Mouse (Mus musculus) lung, postnatal 4 days (tissue): ENCODE data around the gene Mmp17.

ENCODE experiments used
- DNase-seq, 2 experiments: peaks; one replicate each; pipeline ENCODE4 v3.0.0; 2021

The Mmp17 gene

GRCm38 (mm10) chr5:129583761-129584582, at the start of gene Mmp17:
TSS of gene Mmp17 (plus strand) at chr5:129584169.
- peak; percentile 88 for DNase-seq

- DNase-seq = peak in 1 of 2 experiments; percentile 33
These were observed 49.5 kb upstream of the Mmp17 start for GRCm38 (mm10) chr5:129534500-129534899.

DNA sequence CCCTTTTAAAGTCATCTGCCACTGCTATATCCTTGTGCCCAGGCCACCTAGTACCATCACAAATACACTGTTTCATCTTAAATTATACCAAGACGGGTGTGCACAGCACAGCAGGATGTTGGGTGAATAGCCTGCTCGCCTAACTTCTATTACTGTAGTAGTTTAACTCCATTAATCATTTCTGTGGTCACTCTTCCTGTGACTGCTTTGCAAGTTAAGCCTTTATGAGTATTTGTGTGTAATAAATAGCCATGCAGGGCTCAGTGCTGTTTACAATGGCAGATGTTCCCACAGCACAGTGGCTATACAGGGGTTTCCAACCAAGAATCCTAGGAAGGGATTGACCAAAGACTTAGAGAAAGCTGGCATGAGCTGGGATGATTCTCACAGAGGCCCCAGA, 48.9 kb upstream of the Mmp17 start:
- DNase-seq = no peak

- no peak for DNase-seq
These were observed 48.5 kb upstream of the Mmp17 start for GRCm38 (mm10) chr5:129535431-129535830.

- no peak for DNase-seq
These were observed 45.1 kb upstream of the Mmp17 start for GRCm38 (mm10) chr5:129538826-129539225.

- DNase-seq = no peak
These were observed 41.7 kb upstream of the Mmp17 start for GRCm38 (mm10) chr5:129542236-129542635.

DNA sequence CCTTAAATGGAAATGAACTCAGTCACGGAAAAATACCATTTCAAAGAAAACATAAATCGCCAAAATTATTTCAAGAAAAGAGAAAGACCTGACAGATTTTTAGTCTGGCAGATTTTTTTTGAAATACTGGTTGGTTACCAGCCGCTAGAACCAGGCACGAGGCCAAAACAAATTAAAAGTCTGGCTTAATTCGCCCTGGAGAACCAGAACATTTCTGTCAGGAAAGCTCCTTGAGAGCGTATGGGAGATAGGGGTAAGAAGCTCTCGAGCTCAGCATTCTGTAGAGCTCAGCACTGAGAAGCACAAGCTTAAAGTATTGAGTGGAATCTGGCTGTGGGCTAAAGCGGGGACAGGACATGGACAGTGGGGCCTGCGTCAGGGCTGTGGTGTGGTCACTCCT, 38.2 kb upstream of the Mmp17 start:
- DNase-seq = no peak

- DNase-seq = no peak
These were observed 34.3 kb upstream of the Mmp17 start for GRCm38 (mm10) chr5:129549716-129550115.

GRCm38 (mm10) chr5:129550790-129551189, 33.2 kb upstream of the Mmp17 start:
- no peak for DNase-seq

- no peak for DNase-seq
These were observed 32.0 kb upstream of the Mmp17 start for GRCm38 (mm10) chr5:129551991-129552390.

DNA sequence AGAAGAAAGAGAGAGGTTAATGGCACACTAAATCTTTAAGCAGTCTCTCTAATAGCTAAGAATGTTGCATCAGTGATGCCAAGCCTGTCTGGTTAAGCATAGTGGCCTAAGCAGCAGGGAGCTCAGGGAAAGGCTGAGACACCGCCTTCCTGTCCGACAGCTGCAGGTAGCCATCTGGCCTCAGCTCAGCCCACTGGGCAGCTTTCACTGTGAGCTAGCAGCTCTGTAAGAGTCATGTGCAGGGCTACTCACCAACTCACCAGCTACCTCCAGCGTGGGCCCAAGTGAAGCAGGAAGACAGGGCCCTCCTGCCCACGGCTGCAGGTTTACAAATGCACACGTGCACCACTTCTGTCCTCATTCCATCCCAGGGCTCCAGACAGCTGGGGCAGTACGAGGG, 30.3 kb upstream of the Mmp17 start:
- DNase-seq = no peak

DNA sequence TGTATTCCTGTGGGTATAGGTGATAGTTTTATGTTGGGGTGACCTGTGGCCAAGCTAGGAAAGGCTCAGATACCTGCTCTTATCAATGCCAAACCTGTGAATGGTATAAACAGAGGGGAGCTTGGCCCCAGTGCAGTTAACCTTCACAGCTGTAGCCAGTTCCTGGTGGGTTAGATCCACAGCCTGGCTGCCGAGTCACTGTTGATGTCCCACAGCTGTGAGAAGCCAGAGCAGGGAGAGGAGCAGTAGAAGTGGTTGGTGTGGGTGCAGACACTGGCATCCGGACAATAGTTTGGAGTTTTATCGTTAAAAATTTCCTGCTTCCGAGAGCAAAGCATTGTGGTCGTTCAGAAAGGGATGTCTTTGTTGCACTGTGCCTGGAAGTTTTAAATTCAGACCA, 25.4 kb upstream of the Mmp17 start:
- no peak for DNase-seq

GRCm38 (mm10) chr5:129559283-129559682, 24.7 kb upstream of the Mmp17 start:
- no peak for DNase-seq

DNA sequence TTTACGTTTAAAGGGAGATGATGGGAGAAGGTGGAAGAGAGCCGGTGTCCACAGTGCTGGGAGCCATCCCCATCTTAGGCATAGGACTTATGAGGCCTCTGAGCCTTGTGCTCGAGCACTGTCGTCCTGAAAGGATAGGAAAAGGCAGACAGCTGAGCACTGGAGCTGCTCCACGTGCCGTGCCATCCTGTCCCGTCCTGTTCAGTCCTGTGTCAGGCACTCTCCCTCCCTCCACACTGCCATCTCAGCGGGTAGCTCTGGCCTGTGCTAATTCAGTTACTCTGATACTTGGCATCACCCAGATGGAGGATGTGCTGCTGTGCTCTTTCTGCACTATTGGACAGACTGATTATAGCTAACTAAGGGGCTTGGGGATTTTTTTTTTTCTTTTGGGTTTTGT, 21.6 kb upstream of the Mmp17 start:
- DNase-seq = no peak

DNA sequence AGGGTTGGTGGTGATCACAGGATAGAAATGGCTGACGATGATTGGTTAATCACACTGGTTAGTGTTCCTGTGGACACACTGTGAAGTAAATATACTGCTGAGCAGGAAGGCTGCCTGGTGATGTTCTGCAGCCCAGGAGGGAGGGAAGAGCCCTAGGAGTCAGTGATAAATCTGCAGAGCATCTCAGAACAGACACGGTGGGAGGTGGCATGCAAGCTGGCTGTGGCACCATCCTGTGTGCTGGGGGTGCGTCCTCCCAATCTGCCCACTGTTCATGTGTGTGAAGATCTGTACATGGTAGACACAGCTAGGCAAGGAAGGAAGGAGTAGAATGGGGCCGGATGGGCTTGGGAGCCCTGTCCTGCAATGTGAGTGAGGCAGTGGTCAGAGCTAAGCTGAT, 15.4 kb upstream of the Mmp17 start:
- DNase-seq = no peak

- DNase-seq = no peak
These were observed 5.8 kb upstream of the Mmp17 start for GRCm38 (mm10) chr5:129578201-129578600.

GRCm38 (mm10) chr5:129580046-129580445, 3.9 kb upstream of the Mmp17 start:
- no peak for DNase-seq

DNA sequence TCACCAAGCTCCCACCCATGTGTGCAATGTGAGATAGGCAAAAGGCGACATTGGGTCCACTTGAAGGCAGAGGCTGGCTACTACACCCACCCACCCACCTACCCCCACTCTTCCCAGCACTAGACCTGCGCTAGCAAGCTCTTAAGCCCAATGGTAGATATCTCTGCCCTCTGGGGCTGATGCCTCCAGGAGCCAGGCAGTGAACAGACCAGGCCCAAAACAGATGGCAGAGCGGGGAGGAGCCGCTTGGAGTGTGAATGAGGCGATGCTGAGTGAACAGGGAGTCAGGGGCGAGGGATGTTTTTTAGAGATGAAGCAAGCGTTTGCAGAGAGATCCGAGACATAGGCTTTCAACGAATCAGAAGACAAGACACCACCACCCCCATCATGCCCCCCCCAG, 3.4 kb upstream of the Mmp17 start:
- no peak for DNase-seq

DNA sequence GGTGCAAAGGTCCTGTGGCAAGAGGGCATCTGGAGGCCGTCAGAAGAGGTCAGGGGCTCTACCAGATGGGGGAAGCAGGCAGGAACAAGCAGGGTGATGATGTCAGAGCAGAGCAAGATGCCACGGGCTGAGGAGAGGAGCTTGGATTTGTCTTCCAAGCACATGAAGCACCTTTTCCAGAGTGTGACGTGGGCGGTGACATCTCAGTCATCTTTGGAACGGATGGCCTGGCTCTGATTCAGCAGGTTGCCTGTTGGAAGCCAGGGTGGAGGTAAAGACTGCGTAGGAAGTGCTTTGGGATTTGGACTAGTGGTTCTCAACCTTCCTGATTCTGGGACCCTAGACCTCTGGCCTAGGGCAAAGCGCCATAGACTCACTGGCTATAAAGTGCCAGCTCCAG, 3.0 kb upstream of the Mmp17 start:
- DNase-seq = no peak

DNA sequence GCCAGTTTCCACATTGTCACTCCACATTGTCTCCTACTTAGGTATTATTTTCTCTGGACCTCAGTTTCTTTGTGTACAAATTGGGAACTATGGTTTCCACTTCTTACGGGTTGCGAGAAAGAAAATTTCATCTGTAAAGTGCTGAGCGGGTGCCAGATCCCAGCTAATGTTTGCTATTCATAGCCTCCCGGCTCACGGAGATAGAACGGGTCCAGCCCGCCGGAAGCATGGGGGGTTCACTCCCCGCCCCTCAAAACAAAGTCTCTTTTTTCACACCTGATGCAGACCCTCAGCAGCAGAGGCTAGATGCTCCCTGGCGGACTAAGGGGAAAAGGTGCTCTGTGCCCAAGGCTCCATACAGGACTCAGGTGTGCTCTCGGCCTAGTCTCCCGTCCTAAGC, 638 bp upstream of the Mmp17 start:
- peak in 1 of 2 experiments; percentile 9 for DNase-seq

- peak; percentile 43 to 49 for DNase-seq
These were observed 893 bp downstream of the Mmp17 start for GRCm38 (mm10) chr5:129584583-129585541.

DNA sequence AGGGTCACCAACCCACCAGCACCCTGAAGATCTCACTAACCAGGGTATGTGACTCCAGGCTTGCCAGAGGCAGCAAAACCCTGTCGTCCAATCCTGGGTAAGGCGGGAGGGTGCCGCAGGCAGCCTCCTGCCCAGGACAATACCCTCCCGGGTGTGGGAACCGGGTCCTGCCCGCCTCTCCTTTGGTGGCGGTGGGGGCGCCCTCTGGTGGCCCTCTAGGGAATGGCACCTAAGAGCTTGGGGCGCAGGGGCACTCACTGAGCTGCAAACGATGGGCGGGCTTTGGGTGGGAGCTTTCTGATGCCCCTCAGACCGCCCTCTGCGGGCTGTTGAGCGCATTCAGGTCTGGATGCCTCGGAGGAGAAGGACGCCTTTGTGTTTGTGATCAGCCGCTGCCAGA, 2.0 kb downstream of the Mmp17 start:
- DNase-seq = peak; percentile 84 to 89

- no peak for DNase-seq
These were observed 2.5 kb downstream of the Mmp17 start for GRCm38 (mm10) chr5:129586471-129586870.

- DNase-seq = no peak
These were observed 6.9 kb downstream of the Mmp17 start for GRCm38 (mm10) chr5:129590915-129591314.
